In the genomic region with DNA sequence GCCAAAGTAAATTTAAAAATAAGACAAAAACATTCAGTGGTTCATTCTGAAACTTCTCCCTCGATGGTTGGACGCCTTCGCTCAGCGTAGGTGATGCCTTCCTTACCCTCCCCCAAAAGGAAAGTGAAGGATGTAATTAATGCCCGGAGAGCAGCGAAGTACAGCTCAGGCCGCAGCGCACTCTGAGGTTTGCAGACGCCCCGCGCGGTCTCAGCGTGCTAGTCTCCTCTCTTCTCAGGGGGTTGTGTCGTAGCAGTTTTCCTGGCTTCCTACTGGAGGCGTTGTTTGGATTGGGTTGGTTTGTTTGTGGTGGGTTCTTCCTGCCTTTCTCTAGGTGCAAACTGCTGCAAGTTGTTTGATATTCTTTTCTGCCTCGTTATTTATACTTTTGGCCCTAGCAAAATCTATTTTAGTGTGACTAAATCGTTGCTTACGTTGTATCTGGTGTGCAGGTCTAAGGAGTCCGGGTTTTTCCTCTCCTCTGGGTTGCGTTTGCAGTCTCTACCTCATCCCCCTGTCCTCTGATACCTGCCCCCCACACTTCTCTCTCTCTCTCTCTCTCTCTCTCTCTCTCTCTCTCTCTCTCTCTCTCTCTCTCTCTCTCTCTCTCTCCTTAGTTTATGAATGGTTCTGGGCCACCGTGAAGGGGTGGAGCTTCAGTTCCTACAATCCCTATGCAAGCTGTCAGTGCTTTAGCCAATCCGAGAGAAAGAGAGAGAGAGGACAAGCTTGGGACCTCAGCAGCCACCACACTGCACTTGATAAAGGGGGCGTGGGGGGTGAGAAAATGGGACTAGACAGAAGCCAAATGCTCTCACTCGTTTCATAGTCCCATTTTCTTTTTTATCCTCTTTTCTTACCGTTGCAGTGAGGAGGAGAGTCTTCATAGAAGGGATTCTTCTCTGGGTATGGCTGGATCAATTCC, we compare ENCODE assay signal across 7 mouse cellular contexts. TPM values are rescaled to one million over a fixed set of nuclear protein-coding genes. Genes with fewer than 3 reads are reported as not detected.
DNase-seq lines count a peak whose midpoint lies in the region; ATAC-seq and TF ChIP-seq lines count a peak whose summit lies in the region.

A gene (minus strand): TSS at position 539 of the 925 bp plus-strand sequence.

- peak; percentile 50 for ATAC-seq in megakaryocyte-erythroid progenitor cell, adult 5-6 weeks (replicated peaks; ENCODE audit: low FRiP score, low TSS enrichment, poor library complexity, severe bottlenecking)

- DNase-seq in spleen, adult 2 months (ENCODE audit: low read depth in 1 of 2, low spot score in 2 of 2) = no peak
- DNase-seq in spleen, postnatal 36 days (ENCODE audit: low spot score in 2 of 2) = no peak
- DNase-seq in cerebellum, postnatal 10 days = peak; percentile 62 to 72
- DNase-seq in heart, postnatal 10 days = peak; percentile 28 to 35
- DNase-seq in yolk sac, embryonic 10.5 days (ENCODE audit: low spot score) = peak; percentile 56
- no peak for DNase-seq in urinary bladder, adult 18-20 months (ENCODE audit: low spot score in 2 of 2)

- peaks cover 19% of the 10 kb centered on the region for H3K27me3 ChIP-seq in spleen, adult 2 months (ENCODE audit: control insufficient read depth, insufficient read depth, low read length)

- no peak for TF ChIP-seq POLR2A in spleen, adult 2 months (IDR thresholded peaks at IDR 0.05; ENCODE audit: low read depth, low read length)

- peaks cover 5% of the 10 kb centered on the region for H3K4me1 ChIP-seq in spleen, adult 2 months (ENCODE audit: control insufficient read depth, insufficient read depth, insufficient read length)

- intact Hi-C loops in heart, postnatal 10 days (cut with DNase I) = loop anchor here (5.0 kb wide), 1 partner anchor 214 kb away; no protein-coding TSS in a partner anchor

- peak within 1 kb of the TSS; percentile 51; the same call in 1 of the 2 replicates for H3K4me3 ChIP-seq in spleen, adult 2 months (ENCODE audit: extremely low read depth, insufficient read depth, insufficient read length)

- no peak within 1 kb of the TSS for H3K27ac ChIP-seq in spleen, adult 2 months (ENCODE audit: insufficient read depth, low read length)

- WGBS in spleen, adult 2 months = 23% methylated on average over 25 of the region's 25 CpGs

- TF ChIP-seq CTCF in spleen, adult 2 months (IDR thresholded peaks at IDR 0.05; ENCODE audit: extremely low read depth, insufficient read depth, insufficient read length, insufficient replicate concordance) = no peak

- no peaks in the 10 kb centered on the region for H3K36me3 ChIP-seq in spleen, adult 2 months (ENCODE audit: control insufficient read depth, insufficient read depth, low read length)

RNA-seq across cellular contexts. Expression of the gene that starts here (rescaled TPM):
- not detected in 2 replicates for polyA plus RNA-seq in spleen, adult 2 months (2012; rRNA removed)
- total RNA-seq in heart, postnatal 10 days (2021) = under 1 TPM; 0.10 to 0.31 TPM
- total RNA-seq in megakaryocyte-erythroid progenitor cell, adult 5-6 weeks (2014; fragmentation: Nextera tagmentation) = not detected in 2 replicates
- not detected in 2 replicates for total RNA-seq in megakaryocyte-erythroid progenitor cell, adult 5-6 weeks (2017)

Comparison
In these comparisons a context has a peak if more than half of its experiments do, and no peak if none do; other contexts are left out.
1. Peak in DNase-seq in heart, postnatal 10 days; RNA of the gene not detected or under 1 TPM.
2. Peak in ATAC-seq in megakaryocyte-erythroid progenitor cell, adult 5-6 weeks; RNA of the gene not detected or under 1 TPM.
3. DNase-seq: peak in cerebellum, postnatal 10 days (2 of 2) and yolk sac, embryonic 10.5 days (single experiment); none in spleen, adult 2 months (0 of 2), spleen, postnatal 36 days (0 of 2) and urinary bladder, adult 18-20 months (0 of 2).